Mouse (Mus musculus) c-Kit-negative CD71-positive TER-119-positive erythroid progenitor cells, embryonic 14.5 days (primary cell): ENCODE results near the gene Cmss1.

ENCODE experiments used
- DNase-seq: peaks from one replicate; pipeline ENCODE4 v3.0.0-alpha.2; 2013; ENCODE audit warnings: low read depth, low spot score

Gene Cmss1

GRCm38 (mm10) chr16:57558258-57558657 lies 48.4 kb downstream of the Cmss1 start:
- DNase-seq: no peak

- no peak for DNase-seq
Observed at GRCm38 (mm10) chr16:57556244-57556643, 50.4 kb downstream of the Cmss1 start.

GRCm38 (mm10) chr16:57555667-57556066 lies 51.0 kb downstream of the Cmss1 start:
- no peak for DNase-seq

GRCm38 (mm10) chr16:57554886-57555400 lies 51.7 kb downstream of the Cmss1 start:
- DNase-seq: no peak

- DNase-seq: no peak
Observed at GRCm38 (mm10) chr16:57553235-57553634, 53.4 kb downstream of the Cmss1 start.

GRCm38 (mm10) chr16:57552709-57553108 lies 54.0 kb downstream of the Cmss1 start:
- no peak for DNase-seq

- no peak for DNase-seq
Observed at GRCm38 (mm10) chr16:57551617-57552016, 55.0 kb downstream of the Cmss1 start.

- DNase-seq: no peak
Observed at GRCm38 (mm10) chr16:57550817-57551216, 55.8 kb downstream of the Cmss1 start.

GRCm38 (mm10) chr16:57550088-57550487 lies 56.6 kb downstream of the Cmss1 start:
- DNase-seq: no peak

- DNase-seq: no peak
Observed at GRCm38 (mm10) chr16:57549061-57550037, 57.3 kb downstream of the Cmss1 start.

- DNase-seq: no peak
Observed at GRCm38 (mm10) chr16:57548608-57549007, 58.1 kb downstream of the Cmss1 start.

GRCm38 (mm10) chr16:57546355-57546754 lies 60.3 kb downstream of the Cmss1 start:
- DNase-seq: no peak

- no peak for DNase-seq
Observed at GRCm38 (mm10) chr16:57544441-57544840, 62.2 kb downstream of the Cmss1 start.

- DNase-seq: no peak
Observed at GRCm38 (mm10) chr16:57543243-57543642, 63.4 kb downstream of the Cmss1 start.

GRCm38 (mm10) chr16:57536511-57536910 lies 70.2 kb downstream of the Cmss1 start:
- DNase-seq: no peak

- DNase-seq: no peak
Observed at GRCm38 (mm10) chr16:57534811-57535210, 71.9 kb downstream of the Cmss1 start.

- no peak for DNase-seq
Observed at GRCm38 (mm10) chr16:57534365-57534764, 72.3 kb downstream of the Cmss1 start.

- DNase-seq: no peak
Observed at GRCm38 (mm10) chr16:57532081-57532493, 74.6 kb downstream of the Cmss1 start.

- no peak for DNase-seq
Observed at GRCm38 (mm10) chr16:57530547-57530946, 76.1 kb downstream of the Cmss1 start.

- DNase-seq: no peak
Observed at GRCm38 (mm10) chr16:57528457-57528856, 78.2 kb downstream of the Cmss1 start.

- DNase-seq: no peak
Observed at GRCm38 (mm10) chr16:57526893-57527292, 79.8 kb downstream of the Cmss1 start.

- no peak for DNase-seq
Observed at GRCm38 (mm10) chr16:57525476-57525875, 81.2 kb downstream of the Cmss1 start.

- no peak for DNase-seq
Observed at GRCm38 (mm10) chr16:57525046-57525445, 81.6 kb downstream of the Cmss1 start.
